9 mouse cellular contexts compared by ENCODE assay signal in the genomic region with DNA sequence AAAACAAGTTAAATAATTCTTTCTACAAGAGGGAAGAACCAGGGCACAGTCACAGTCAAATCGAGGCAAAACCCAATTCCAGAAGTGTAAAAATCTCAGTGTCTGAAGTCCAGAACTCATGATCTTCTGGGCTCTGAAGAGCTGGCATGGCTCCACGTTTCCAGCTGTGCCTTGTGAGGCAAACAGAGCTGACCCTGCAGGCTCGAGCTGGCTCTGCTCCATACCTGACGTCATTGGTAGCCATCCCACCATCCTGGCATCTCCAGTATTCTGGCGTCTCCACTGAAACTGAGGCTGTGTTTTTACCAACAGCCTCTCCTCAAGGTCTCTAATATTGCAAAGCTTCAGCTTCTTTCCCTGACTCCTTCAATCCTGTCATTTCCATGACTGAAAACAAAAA.
DNase-seq lines count a peak whose midpoint lies in the region; ATAC-seq and TF ChIP-seq lines count a peak whose summit lies in the region.
"Had no signal": no experiment of that assay in that cellular context is flagged by ENCODE, and none has a peak within 500 bp of the region (broad histone marks: within the 10 kb centered on the region; RNA-seq: fewer than 3 reads in every experiment).

No protein-coding gene starts in this region.

- no peak for TF ChIP-seq EP300 in stomach, postnatal 0 days (optimal IDR thresholded peaks at IDR 0.05)

- peak; percentile 3 for DNase-seq in adrenal gland, adult 2 months
- no peak for DNase-seq in adrenal gland, adult 8-10 months
- DNase-seq in left cerebral cortex, adult 18-20 months (ENCODE audit: low spot score in 2 of 2): peak; percentile 9
- DNase-seq in left cerebral cortex, postnatal 36 days (ENCODE audit: low spot score in 2 of 2): no peak
- DNase-seq in cerebellum, postnatal 10 days: peak; percentile 91 to 92
- DNase-seq in layer of hippocampus, adult 8-10 months (ENCODE audit: low spot score in 2 of 2): peak; percentile 10 to 33
- DNase-seq in stomach, postnatal 0 days (ENCODE audit: low spot score): no peak
- no peak for DNase-seq in neural tube, embryonic 10.5 days (ENCODE audit: extremely low spot score, low spot score)

- intact Hi-C loops in left cerebral cortex, postnatal 36 days (cut with DNase I): no loop called here

- no peak for ATAC-seq in stomach, postnatal 0 days (ENCODE audit: low FRiP score, low TSS enrichment)

- H3K9me3 ChIP-seq in stomach, postnatal 0 days (ENCODE audit: control insufficient read depth, low read length): no peaks in the 10 kb centered on the region

- no peak overlapping the region for H3K4me2 ChIP-seq in stomach, postnatal 0 days (replicated peaks; ENCODE audit: low read depth)

- H3K27ac ChIP-seq in stomach, postnatal 0 days (replicated peaks): no peak overlapping the region

- no peak for TF ChIP-seq CTCF in stomach, postnatal 0 days (IDR thresholded peaks at IDR 0.05; ENCODE audit: low read depth)

- 44% methylated on average over 5 of the region's 5 CpGs for WGBS in stomach, postnatal 0 days

- no peak overlapping the region for H3K9ac ChIP-seq in stomach, postnatal 0 days (ENCODE audit: low read length)

- no peaks in the 10 kb centered on the region for H3K36me3 ChIP-seq in stomach, postnatal 0 days (ENCODE audit: control insufficient read depth, insufficient read depth, low read length)

- no peaks in the 10 kb centered on the region for H3K27me3 ChIP-seq in stomach, postnatal 0 days (ENCODE audit: control insufficient read depth, insufficient read depth, low read length)

- no peak overlapping the region for H3K4me3 ChIP-seq in stomach, postnatal 0 days (ENCODE audit: low read depth, low read length)
- H3K4me3 ChIP-seq: myocyte had no signal

- no peaks in the 10 kb centered on the region for H3K4me1 ChIP-seq in stomach, postnatal 0 days (replicated peaks; ENCODE audit: control insufficient read depth, insufficient read depth)

Comparison
In these comparisons a context has a peak if more than half of its experiments do, and no peak if none do; other contexts are left out.
1. DNase-seq: peak in adrenal gland, adult 2 months (single experiment), left cerebral cortex, adult 18-20 months (2 of 2), cerebellum, postnatal 10 days (2 of 2) and layer of hippocampus, adult 8-10 months (2 of 2); none in adrenal gland, adult 8-10 months (single experiment), left cerebral cortex, postnatal 36 days (0 of 2), stomach, postnatal 0 days (single experiment) and neural tube, embryonic 10.5 days (single experiment).